Mouse (Mus musculus): ENCODE measurements at regions not wholly inside any gene's neighbourhood (a gene's known extent, or its start where the extent isn't known, plus 50 kb on each side); places are given as distances from the start of the nearest gene placed in this dataset.
"Not testable (repeated sequence)": the region's sequence is repeated elsewhere in the genome, so short reads cannot be mapped to it uniquely, and the experiment has no call there.

DNA sequence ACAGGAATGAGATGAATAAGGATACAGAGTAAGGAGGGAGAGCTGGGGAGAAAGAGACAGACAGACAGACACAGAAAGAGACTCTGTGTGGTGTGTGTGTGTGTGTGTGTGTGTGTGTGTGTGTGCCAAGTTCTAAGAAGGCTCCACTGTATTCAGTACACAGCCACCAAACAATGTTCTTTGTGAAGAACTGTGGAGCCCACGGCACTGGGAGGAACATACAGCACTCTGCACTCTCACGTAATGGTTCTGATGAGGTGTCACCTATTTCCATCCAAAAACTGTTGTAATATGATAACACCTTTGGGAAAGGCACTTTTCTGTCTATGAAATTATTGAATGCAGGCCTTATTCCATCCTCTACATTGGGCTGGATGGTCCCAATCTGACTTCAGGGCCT, 184.8 kb upstream of the Meox2 start:
- no peak for DNase-seq (ENCODE audit: low spot score in 2 of 2)
- intact Hi-C loops (cut with DNase I) = no loop called here

DNA sequence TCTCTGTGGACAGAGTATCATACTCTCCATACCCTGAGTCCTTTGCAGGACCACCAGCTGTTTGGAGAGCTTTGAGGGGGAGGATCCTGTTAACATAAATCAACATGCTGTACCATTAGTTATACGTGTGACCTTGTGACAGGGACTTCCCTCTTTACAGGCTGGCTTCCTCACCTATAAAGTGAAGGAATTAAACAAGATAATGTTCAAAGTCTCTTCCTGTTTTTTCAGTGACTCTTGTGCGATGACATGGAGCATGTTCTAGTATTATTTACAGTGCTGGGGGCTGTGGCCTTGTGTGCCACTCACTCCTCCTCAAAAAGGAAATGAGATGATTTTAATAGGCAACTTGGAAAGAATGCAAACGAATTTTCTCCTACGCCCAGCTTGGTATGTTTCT, 182.1 kb upstream of the Meox2 start:
- intact Hi-C loops (cut with DNase I) = no loop called here
- no peak for DNase-seq (ENCODE audit: low spot score in 2 of 2)

DNA sequence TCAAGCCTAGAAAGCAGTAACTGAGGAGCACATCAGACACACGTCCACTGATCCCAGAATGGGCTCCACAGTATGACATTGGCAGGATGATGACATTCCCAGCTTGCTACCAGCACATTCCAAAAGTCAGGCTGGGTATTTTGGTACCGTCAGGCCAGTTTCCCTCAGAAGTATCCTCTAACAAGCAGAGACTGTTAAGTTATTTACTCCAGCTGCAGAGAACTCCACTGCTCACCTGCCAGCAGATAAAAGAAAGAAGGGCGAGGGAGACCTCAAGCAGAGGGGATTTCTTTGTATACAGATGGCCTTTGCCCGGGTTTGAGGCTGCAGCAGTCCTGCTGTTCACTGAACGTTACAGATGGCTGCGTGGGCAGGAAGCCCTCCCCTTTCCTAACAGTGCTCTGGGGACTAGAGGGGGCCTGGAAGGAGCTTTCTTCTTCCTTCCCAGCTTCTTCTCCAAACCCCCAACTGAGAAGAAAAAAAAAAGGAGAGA, 175.2 kb upstream of the Meox2 start:
- intact Hi-C loops (cut with DNase I) = no loop called here

DNA sequence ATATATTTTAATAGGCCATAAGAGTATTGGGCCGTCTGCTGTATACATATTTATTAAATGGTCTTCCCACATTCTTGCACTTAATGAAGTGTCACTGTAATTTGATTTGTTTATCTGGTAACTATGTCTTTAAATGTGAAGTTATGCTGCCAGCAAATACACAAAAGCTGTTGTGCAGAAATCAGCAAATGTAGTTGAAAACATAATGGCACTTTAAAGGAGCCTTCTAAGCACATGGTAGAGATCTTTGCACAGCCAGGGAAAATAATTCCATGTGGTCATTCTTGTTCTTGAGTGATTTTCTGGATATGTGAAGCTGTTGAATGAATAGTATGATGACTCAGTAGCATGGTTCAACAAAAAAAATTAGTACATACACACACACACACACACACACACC, 164.4 kb upstream of the Meox2 start:
- no peak for DNase-seq (ENCODE audit: low spot score in 2 of 2)
- intact Hi-C loops (cut with DNase I) = no loop called here

More for the DNA sequence above, 175.2 kb upstream of the Meox2 start:
- peak in 1 of 2 experiments; percentile 4 for DNase-seq (ENCODE audit: low spot score in 2 of 2)

DNA sequence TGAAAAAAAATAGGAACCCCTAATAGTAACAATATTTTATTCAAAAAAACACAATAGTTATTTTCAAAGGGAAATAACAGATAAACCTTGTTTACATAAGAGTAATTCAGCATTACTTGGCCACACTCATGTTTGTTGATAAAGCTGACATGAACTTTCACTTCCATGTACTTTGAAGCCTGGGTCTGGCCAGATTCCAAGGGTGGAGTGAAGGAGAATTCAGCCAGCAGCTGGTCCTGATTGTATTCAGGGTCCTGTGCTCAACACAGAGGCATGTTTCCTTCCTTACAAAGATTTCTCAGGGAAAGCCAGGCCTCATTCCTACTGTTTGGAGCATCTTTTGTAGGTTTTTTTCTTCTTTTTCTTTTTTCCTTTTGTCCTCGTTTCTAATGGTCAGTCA, 162.4 kb upstream of the Meox2 start:
- peak in 1 of 2 experiments; percentile 10 for DNase-seq (ENCODE audit: low spot score in 2 of 2)
- intact Hi-C loops (cut with DNase I) = no loop called here

DNA sequence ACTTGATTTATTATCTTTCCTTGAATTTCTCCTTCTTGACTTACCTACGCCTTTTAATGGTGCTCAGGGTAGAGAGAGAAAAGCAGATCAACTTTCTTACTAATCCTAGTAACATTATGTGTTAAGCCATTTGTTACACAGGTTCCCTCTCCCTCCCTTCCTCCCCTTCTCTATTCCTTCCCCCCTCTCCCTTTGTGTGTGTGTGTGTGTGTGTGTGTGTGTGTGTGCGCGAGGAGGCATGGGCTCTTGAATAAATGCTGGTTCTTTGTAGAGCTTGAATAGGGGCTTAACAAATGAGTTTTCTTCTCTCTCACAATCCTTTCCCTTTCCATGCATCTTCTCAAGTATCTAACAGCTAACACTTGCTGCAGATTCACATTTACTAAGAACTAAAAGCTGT, 160.4 kb upstream of the Meox2 start:
- intact Hi-C loops (cut with DNase I) = no loop called here
- DNase-seq (ENCODE audit: low spot score in 2 of 2) = no peak

DNA sequence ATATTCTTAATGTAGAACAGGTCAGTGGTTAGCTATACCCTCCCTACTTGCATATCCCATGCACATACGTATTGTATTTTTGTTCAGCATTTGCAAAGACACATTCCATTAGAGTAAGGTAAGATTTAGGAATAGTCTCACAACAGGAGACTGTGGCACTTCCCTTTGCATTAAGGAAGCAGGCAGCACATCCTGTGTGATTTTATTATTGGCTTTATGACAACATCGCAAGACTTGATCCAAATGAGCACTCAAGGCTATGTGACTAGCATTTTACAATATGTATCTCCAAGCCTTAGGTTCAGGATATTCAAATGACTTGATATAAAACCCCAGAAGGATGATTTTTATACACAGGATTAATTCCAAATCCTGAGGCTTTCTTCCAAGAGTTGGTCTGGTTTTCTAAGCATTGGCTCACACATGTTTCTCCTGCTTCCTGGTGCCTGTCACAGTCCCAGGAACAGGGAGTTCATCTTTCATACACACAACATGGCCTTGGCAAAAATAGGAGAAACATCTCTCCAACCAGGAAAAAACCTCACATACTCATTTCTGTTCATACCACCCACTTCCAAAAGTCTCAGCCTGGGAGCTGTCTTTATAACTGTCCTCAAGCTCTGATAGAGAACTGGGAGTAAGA, 159.1 kb upstream of the Meox2 start:
- DNase-seq (ENCODE audit: low spot score in 2 of 2) = no peak
- intact Hi-C loops (cut with DNase I) = no loop called here

DNA sequence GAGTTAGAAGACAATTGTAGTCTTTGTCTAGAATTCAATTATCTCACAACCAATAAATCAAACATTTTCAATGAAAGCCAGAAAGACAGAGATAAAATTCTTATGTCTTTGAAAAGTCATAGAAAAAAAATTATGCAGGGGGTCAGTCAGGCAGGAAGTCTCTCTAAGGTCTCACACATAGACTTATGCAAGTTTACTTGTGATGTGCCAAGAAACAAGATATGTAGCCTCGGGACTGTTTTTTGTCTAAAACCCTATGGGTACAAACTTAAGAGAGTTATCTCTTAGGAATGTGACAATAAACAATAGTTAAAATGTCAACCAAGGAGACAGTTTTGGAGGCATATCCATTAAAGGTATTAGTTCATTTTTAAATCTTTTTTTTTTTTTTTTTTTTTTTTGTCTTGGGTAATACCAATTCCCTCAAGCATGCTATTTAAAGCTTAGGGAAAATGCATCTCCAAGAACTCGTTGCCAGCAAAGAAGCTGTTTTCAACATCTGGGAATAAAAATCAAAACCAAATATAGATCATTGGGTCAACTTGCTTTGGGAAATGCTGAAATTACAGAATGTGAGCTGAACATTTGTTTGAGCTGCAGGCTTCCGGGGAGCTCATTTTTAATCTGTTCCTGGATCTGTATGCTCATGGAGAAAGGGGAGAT, 133.8 kb upstream of the Meox2 start:
- intact Hi-C loops (cut with DNase I) = no loop called here
- DNase-seq (ENCODE audit: low spot score in 2 of 2) = no peak

DNA sequence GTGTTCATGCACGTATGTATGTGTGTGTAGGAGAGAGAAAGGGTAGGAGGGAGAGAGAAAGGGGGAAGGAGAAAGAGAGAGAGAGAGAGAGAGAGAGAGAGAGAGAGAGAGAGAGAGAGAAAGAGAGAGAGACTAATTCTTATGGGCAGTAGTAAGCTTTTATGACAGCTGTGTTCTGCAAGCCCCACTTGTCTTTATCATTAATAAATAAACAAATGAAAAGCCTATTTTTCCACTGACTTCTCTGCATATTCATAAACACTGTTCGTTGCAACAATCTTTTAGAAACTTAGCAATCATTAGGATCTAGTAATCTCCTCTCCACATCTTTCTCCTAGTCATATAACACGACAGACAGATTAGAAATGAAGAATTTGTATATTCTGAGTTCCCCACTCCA, 131.2 kb upstream of the Meox2 start:
- intact Hi-C loops (cut with DNase I) = no loop called here

DNA sequence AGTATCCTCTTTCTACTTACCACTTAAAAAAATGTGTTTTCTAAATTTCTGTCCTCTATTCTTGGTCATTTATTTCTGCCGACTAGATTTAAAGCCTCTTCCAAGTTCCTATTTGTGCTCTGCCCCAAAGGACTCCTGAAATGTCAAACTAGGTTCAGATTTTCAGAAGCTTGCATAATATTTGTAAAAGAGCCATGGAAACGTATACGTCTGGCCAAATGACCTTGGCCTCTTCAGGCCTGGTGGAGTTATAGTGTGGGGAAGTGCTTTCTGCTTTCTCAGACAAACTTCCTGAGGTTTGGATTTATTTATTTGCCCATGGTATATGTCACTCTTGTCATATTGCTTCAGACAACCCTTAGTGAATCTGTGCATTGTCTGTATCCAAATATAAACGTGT, 117.2 kb upstream of the Meox2 start:
- intact Hi-C loops (cut with DNase I) = no loop called here
- no peak for DNase-seq (ENCODE audit: low spot score in 2 of 2)

More for the DNA sequence above, 131.2 kb upstream of the Meox2 start:
- DNase-seq (ENCODE audit: low spot score in 2 of 2) = no peak

DNA sequence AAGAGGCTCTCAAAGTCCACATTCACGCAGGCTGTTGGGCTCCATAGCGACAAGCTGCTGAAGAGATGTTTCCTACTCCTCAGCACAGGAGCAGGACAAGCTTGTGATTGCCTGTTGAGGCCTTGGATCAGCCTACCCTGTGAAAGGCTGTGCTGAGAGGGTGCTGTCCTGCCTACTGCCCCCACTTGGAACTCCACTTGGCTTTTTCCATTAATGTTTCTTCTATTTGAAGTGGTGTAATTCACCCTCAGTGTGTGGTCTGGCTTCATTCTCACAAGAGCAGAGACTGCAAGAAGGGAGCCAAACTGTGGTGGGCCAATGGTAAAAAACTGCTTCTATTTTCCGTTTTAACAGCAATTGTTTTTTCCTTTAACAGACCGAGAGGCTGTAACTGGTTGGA, 116.4 kb upstream of the Meox2 start:
- no peak for DNase-seq (ENCODE audit: low spot score in 2 of 2)
- intact Hi-C loops (cut with DNase I) = no loop called here

DNA sequence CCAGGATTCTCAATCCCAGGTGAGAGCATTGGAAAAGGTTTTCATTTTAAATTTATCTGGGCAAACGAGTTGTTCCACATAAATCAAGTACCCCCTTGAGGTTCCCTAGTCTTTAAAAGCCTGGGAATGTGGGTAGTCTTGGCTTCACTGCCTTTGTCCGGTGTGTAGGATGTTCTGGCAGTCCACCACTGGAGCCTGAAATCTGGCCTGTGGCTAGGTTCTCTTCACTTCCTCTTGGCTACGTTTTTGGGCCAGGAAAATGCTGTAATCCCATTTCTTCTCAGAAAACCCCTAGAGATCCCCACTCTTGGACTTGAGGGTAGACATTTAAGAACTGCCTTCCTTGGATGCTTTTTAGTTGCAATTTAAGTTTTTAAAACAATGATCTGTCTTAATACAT, 106.9 kb upstream of the Meox2 start:
- no peak for DNase-seq (ENCODE audit: low spot score in 2 of 2)
- intact Hi-C loops (cut with DNase I) = no loop called here

DNA sequence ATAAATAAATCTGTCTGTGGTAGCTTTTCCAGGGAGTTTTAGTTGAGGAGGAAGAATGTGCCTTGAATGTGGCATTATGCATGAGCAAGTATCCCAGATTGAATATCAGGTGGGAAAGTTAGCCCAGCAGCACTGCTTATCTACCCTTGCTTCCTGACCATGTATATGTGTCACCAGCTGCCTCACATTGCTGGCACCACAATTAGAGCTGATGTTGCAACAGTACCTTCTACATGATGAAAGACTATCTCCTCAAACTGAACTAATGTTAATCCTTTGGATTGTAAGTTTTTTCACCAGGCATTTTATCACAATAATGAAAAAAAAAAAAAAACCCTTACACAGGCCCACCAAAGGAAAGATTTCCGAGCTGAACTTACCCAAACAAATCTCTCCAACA, 103.1 kb upstream of the Meox2 start:
- intact Hi-C loops (cut with DNase I) = no loop called here
- DNase-seq (ENCODE audit: low spot score in 2 of 2) = no peak

DNA sequence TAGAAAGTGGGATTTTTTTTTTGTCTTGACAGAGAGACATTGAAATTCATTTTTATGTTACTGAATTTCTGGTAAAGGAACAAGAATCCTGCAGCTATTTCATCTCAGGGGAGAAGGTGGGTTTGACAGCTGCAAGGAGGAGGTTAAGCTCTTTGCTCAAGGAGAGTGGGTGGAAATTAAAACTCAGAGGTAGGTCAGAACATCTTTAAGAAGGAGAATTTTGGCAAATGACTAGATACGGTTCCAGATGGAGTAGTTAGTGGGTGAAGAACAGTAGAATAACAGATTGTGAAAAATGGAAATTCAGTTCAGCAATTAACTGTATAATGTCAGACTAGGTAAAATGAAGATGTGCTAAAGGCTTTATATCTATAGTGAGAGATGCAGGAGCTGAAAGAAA, 98.0 kb upstream of the Meox2 start:
- intact Hi-C loops (cut with DNase I) = no loop called here
- DNase-seq (ENCODE audit: low spot score in 2 of 2) = no peak

DNA sequence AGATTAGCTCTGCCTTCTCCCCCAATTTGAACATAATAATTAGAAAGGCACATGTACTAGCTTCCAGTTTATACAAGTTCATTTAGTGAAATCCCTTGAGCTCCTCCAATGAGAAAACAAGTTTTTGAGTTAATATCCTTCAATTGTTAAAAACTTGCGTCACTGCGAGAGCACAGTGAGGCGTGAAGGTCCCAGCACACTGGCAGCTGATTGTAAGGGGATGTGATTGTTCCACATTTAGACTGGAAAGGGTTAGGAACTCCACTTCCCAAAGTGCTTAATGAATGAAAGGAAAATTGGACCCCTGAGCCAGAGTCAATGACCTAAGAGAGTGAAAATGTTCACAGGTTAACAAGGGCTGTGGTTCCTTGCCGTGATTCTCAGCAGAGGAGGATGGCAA, 93.9 kb upstream of the Meox2 start:
- DNase-seq (ENCODE audit: low spot score in 2 of 2) = no peak
- intact Hi-C loops (cut with DNase I) = no loop called here

DNA sequence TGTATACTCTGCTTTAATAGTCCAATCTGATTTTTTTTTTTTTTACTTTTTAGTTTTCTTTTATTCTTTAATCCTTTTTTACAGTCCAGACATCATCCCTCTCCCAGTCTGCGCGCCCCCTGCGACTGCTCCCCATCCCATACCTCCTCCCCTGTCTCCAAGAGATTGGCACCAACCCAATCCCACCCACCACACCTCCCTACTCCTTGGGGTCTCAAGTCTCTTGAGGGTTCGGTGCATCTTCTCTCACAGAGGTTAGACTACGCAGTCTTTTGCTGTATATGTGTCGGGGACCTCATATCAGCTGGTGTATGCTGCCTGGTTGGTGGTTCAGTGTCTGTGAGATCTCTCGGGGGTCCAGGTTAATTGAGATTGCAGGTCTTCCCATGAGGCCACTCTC, 93.4 kb upstream of the Meox2 start:
- DNase-seq (ENCODE audit: low spot score in 2 of 2); intact Hi-C loops (cut with DNase I): not testable (repeated sequence)

DNA sequence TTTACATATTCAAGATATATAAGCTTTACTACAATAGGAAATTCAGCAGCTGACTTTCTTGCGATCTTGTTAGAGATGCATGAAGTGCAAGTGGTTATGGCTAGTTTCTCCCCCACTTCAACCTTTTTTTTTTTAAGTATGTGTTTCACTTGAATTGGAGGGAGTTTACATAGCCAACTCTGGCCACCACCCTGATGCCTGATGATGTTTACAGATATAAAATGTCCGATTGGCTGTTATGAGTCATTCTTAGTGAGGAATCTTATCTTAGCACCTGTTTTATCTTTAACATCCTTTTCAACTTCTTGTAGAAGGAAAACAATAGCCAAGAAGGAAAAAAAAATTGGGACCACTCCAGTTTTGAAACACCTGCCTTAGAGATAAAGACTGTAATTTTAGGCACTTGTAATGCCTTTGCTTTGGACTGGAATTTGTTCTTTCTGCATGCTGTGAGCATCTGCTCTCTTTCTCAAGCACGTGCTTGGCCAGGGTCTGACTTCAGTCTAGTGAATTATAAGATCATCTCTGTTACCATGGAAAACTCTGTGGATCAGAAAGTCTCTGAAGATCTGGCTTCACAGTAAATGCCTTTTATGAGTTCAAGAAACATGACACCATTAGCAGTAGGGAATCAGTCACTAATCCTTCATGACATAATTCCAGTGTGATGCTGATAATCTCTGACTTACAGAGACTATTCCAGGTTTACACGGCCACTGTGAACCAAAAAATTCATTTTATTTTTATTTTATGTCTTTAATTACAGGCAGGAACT, 92.7 kb upstream of the Meox2 start:
- no peak for DNase-seq (ENCODE audit: low spot score in 2 of 2)
- intact Hi-C loops (cut with DNase I) = no loop called here

DNA sequence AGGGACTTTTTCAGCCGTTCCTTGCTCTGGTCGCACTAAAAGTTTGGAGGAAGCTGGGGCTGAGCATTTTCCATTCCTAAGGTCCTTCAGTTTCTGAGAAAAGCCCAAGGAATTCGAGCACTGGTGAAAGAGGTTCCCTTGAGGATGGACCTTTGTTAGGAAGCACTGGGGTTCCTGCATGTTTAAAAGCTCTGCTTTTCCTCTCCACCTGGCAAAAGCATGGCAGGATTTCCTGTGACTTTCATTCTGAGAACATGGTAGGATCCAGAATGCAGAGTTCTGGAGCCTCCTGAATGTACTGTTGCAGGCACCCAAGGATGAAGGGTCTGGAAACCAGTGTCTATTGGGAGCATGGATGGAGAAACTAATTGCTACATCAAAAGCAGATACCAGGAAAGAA, 61.1 kb upstream of the Meox2 start:
- intact Hi-C loops (cut with DNase I) = no loop called here

DNA sequence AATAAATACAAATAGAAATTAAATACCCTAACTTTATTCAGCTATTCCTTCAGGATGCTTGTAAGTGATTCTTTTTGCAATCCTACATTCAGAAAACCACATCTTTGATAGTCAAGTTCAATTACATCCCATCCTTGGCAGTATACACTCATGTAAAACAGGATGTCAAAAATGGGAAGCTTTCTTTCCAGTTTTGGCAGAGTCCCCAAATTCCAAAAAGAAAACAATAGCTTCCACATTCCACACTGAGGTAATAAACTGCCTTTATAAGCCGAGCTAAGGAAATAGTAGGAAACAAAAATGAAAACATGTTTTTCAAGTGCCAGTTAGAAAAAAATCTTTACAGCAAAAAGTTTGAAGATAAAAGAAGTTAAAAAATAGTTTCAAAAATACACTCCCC, 57.7 kb upstream of the Meox2 start:
- intact Hi-C loops (cut with DNase I) = no loop called here
- DNase-seq (ENCODE audit: low spot score in 2 of 2) = no peak

More for the DNA sequence above, 61.1 kb upstream of the Meox2 start:
- no peak for DNase-seq (ENCODE audit: low spot score in 2 of 2)

DNA sequence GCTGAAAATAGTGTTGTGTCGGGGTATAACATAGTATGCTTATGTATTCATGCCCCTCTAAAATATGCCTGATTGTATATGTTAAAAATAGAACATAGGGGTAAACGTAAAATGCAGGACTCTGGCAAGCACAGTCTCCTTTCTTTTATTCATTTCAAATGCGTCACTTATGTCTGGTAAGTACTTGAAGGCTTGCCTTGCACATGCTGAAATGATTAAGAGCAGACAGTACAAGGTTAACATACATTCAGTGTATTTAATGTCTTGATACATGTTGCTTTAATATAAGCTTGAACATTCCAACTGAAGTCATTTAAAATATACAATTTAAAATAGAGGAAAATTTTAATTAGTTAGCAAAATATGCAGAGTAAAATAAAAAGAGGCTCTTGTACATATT, 50.9 kb upstream of the Meox2 start:
- intact Hi-C loops (cut with DNase I) = no loop called here
- no peak for DNase-seq (ENCODE audit: low spot score in 2 of 2)

All from left cerebral cortex, postnatal 36 days (tissue).